Mouse (Mus musculus) limb, embryonic 10.5 days (tissue): ENCODE data around the gene Zc3h7a. TPM values are rescaled to one million over a fixed set of nuclear protein-coding genes. Genes with fewer than 3 reads are reported as not detected.

Experiments used
- DNase-seq: peaks from one replicate; pipeline ENCODE4 v3.0.0-alpha.2; 2017; ENCODE audit warnings: low spot score
- H3K27ac ChIP-seq: fragments of 300-500 bp; sonication (generic); 2 replicates; pipeline ENCODE4 v1.5.1; 2016; ENCODE audit warnings: mild to moderate bottlenecking
- H3K27me3 ChIP-seq: fragments of 300-500 bp; sonication (generic); 2 replicates; pipeline ENCODE4 v1.6.1; 2016; ENCODE audit warnings: low read depth, mild to moderate bottlenecking; ENCODE audit not compliant: poor library complexity, severe bottlenecking
- H3K36me3 ChIP-seq: fragments of 300-500 bp; sonication (generic); 2 replicates; pipeline ENCODE4 v1.6.1; 2016; ENCODE audit warnings: mild to moderate bottlenecking, moderate library complexity
- H3K4me1 ChIP-seq: fragments of 300-500 bp; sonication (generic); 2 replicates; pipeline ENCODE4 v1.6.1; 2016
- H3K4me3 ChIP-seq: fragments of 300-500 bp; sonication (generic); 2 replicates; pipeline ENCODE4 v1.5.1; 2016; ENCODE audit warnings: mild to moderate bottlenecking, moderate library complexity
- H3K9me3 ChIP-seq: fragments of 300-500 bp; sonication (generic); replicated peaks from 2 replicates; pipeline ENCODE4 v1.6.1; 2016; ENCODE audit warnings: mild to moderate bottlenecking
- WGBS: fragments of 180-500 bp; shearing (Covaris S2); methylation state at CpG from one replicate; pipeline ENCODE4 v1.1.7; 2016; 5-methylcytosine and 5-hydroxymethylcytosine counted together
- polyA plus RNA-seq: library from polyadenylated mRNA; unstranded; fragments of >200 nt; fragmentation: Nextera tagmentation; extraction: Ambion mirVana; gene quantifications from 2 replicates; pipeline ENCODE4 v1.2.1, GENCODE M21; 2016

Gene Zc3h7a
- 61.9 and 71.3 TPM in 2 replicates for polyA plus RNA-seq

DNA sequence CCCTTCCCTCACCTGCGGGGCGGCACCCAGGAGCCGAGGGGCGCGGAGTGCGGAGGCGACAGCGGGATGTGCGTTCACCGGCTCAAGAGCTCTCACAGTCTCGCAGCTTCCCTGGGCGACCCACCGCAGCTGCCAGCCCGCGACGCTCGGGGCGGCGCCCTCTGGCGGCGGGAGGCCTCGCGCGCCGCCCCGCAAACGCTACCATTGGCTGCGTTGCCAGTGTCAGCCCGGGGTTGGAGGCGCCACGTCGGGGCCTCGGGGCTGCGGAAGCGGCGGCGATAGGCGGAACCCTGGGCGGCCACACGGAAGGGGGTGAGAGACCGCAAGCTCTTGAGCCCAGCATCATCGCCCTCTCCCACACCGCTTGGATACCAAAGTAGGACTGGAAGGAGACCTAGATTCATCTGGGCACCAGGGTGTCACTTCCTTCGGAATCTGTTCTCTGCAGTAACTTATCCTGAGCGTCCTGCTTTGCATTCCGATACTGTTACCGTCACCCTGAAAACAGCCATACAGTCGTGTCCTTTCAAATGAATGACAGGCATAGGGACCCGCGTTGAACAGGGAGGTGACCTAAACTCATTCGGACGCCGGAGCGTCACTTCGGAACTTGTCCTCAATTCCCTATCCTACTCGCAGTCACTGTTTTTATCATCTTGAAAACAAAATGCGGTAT lies at the start of gene Zc3h7a:
Zc3h7a (minus strand) TSS at position 186 of the 676 bp plus-strand sequence.
- H3K27ac ChIP-seq: peak within 1 kb of the TSS; percentile 92
- peak; percentile 92 for DNase-seq
- under 1% methylated on average over 56 of the region's 57 CpGs for WGBS

DNA sequence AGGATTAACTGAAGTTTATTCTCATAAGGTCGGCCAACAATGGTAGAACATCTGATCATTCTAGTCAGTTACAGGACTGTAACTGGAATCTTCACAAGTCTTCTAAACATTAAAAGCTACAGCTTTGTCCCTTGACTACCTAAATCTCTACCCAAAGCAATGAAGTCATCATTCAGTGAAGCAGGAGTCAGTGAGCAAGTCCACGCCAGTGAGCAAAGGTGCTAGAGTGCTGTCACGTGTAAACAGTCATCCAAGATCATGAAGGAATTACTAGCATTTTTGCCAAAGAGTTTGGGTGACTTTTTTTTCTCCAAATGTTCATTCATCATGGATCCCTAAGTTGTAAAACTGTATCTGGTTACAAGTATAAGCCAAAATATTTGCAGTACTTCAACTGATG lies 41.6 kb upstream of the Zc3h7a start:
- 89% methylated on average over 3 of the region's 3 CpGs for WGBS
- no peaks in the 10 kb centered on the region for H3K4me1 ChIP-seq
- H3K36me3 ChIP-seq: peaks cover 99% of the 10 kb centered on the region
- H3K4me3 ChIP-seq: no peak overlapping the region
- no peak overlapping the region for H3K27ac ChIP-seq
- DNase-seq: no peak
- no peaks in the 10 kb centered on the region for H3K27me3 ChIP-seq
- no peaks in the 10 kb centered on the region for H3K9me3 ChIP-seq

More for the DNA sequence above, at the start of gene Zc3h7a:
- H3K4me1 ChIP-seq: peaks cover 24% of the 10 kb centered on the region
- H3K4me3 ChIP-seq: peak within 1 kb of the TSS; percentile 92
- no peaks in the 10 kb centered on the region for H3K9me3 ChIP-seq
- H3K36me3 ChIP-seq: no peaks in the 10 kb centered on the region
- H3K27me3 ChIP-seq: peaks cover 9% of the 10 kb centered on the region; the same call in 1 of the 2 replicates

DNA sequence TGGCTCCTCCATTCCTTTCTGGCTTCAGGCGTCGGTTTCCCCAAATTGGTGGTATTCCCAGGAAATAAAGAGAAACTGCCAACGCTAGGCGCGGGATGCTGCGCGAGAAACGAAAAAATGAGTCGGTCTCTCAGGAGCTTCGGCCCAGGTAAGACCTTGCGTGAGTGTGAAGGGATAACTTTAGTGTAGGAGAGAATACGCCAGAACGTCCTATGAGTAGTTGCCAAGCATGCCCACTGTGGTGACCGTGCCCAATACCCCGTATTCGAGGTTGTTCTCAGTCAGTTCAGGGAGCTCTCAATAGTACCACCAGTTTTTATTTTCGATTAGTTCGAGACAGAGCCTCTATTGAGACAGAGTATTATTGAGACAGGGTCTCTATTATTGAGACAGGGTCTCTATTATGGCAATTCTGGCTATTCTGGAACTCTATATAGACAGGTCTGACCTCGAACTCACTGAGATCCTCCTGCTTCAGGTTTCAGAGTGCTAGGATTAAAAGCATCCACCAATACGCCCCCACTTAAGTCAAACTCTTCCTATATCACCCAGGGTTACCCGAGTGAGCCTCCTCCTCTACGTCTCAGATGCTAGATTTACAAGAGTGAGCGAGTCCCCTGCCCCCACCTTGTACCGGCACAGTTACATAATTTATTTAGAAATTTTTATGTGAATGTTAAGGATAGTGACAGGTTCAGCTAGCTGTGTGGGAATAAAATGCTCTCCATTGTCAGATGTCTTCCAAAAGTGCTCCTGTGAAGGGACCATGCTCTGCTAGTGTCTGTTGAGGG lies 27.6 kb upstream of the Zc3h7a start:
- Histone ChIP-seq H3K4me3 (peak overlapping the region; percentile 79), H3K9me3 (no peaks in the 10 kb centered on the region), H3K27ac (peak overlapping the region; percentile 95), H3K27me3 (no peaks in the 10 kb centered on the region), H3K4me1 (peaks cover 29% of the 10 kb centered on the region), H3K36me3 (peaks cover 63% of the 10 kb centered on the region)
- WGBS: 8% methylated on average over 24 of the region's 24 CpGs
- DNase-seq: no peak

DNA sequence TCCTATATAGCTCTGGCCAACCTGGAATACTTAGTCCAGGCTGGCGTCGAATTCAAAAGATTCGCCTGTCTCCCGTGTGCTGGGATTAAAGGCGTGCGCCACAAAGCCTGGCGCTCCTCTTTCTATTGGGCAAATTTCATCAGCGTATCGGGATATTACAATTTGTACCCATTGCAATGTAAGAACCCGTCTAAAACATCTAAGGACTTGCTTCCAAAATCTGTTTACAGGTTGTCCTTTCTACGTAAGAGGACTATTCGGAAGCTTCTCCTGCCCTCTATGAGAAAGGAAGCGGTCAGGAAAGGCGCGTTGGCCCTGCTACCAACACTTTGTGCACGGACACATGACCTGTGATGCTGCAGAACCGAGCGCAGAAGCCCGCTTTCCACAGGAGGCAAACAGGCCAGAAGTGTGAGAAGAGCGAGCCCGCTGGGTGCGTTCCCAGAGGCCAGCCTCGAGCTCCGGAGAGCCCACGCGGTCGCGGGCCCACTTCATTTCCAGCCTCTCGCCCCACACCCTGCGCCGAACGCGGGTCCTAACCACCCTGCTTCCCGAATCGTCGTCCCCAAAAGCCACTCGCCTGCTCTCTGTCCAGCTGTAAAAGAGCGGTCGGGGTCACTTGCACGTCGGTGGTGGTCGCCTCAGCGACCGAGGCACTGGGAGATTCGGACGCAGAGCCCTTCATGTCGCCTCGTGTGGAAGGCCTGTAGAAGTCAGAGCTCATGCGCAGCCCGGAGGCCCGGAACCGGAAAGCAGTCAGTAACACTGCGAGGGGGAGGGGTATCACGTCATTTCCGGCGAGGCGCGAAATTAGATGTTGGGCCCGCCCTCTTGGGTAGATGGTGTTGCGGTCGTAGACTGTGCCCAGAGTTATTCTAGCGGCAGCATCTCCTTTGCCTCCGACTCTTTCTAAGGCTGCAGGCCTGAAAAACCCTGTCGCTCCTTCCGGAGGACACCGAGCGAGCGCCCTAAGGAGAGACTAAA lies 26.7 kb upstream of the Zc3h7a start, which contains the start of gene Rsl1d1:
Rsl1d1 (minus strand) TSS at position 761 of the 984 bp plus-strand sequence.
- Histone ChIP-seq H3K27me3 (no peaks in the 10 kb centered on the region), H3K27ac (peak within 1 kb of the TSS; percentile 95), H3K4me1 (peaks cover 38% of the 10 kb centered on the region), H3K36me3 (peaks cover 63% of the 10 kb centered on the region), H3K9me3 (no peaks in the 10 kb centered on the region), H3K4me3 (peak within 1 kb of the TSS; percentile 79)
- DNase-seq: peak; percentile 98
- WGBS: under 1% methylated on average over 68 of the region's 68 CpGs

DNA sequence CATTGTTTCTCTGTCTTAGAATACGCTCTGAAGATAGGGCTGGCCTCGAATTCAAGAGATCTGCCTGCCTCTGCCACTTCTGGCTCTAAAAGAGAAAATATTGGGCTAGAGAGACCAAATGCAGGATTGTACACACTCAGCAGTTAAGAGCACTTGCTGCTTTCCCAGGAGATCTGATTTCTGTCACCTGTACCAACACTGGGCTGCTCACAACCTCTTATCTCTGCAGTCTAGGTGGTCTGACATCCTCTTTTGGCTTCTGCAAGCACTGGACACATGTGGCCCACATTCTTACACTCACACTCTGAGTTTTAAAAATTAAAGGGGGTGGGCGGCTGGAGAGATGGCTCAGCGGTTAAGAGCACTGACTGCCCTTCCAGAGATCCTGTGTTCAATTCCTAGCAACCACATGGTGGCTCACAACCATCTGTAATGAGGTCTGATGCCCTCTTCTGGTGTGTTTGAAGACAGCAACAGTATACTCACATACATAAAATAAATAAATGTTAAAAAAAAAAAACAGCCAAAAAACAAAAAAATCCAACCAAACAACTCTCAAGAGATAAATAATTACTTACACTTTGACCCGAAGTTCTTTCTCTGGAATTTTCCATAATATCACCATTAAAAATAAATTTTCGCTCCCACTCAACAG lies 25.7 kb upstream of the Zc3h7a start:
- H3K36me3 ChIP-seq: peaks cover 63% of the 10 kb centered on the region
- peaks cover 38% of the 10 kb centered on the region for H3K4me1 ChIP-seq
- no peak for DNase-seq
- H3K4me3 ChIP-seq: peak overlapping the region; percentile 79
- H3K27me3 ChIP-seq: no peaks in the 10 kb centered on the region
- no peaks in the 10 kb centered on the region for H3K9me3 ChIP-seq
- peak overlapping the region; percentile 95; the same call in 1 of the 2 replicates for H3K27ac ChIP-seq
- 67% methylated on average over 6 of the region's 6 CpGs for WGBS

DNA sequence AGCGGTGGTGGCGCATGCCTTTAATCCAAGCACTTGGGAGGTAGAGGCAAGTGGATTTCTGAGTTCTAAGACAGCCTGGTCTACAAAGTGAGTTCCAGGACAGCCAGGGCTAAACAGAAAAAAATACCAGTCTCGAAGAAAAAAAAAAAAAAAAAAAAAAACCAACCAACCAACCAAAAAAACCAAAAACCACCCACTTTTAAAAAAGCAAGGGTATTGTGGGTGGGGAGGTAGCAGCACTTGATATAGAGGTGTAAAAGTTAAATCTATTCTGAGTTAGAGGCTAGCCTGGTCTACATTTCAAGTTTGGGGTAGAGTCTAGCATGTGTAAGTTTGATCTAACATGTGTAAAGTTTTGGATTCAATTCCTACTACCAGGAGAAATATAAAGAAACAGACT lies 24.1 kb upstream of the Zc3h7a start:
- Histone ChIP-seq H3K4me1 (peaks cover 38% of the 10 kb centered on the region), H3K27ac (no peak overlapping the region), H3K27me3 (no peaks in the 10 kb centered on the region), H3K36me3 (peaks cover 68% of the 10 kb centered on the region), H3K4me3 (no peak overlapping the region), H3K9me3 (no peaks in the 10 kb centered on the region)
- DNase-seq: no peak
- WGBS: 94% methylated on average over 3 of the region's 3 CpGs

DNA sequence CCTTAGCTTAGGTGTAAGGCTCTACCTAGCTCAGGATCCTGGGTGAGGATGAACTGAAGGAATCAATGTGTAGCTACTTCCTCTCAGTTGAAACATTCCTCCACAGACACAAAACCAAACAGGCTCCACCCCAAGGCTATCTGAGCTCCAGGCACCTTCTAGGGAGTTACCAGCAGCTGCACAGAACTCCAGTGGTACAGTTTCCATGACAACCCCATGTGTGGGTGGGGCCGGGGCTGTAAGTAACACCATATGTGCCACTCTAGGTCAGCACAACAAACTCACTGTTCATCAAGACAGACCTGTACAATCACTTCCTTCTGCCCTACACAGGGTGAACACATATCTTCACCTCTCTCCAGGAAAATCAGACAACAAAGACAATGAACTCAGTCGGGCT lies 22.3 kb upstream of the Zc3h7a start:
- Histone ChIP-seq H3K4me1 (peaks cover 25% of the 10 kb centered on the region), H3K4me3 (peak overlapping the region; percentile 12; the same call in 1 of the 2 replicates), H3K36me3 (peaks cover 84% of the 10 kb centered on the region), H3K27ac (peak overlapping the region; percentile 62; the same call in 1 of the 2 replicates), H3K9me3 (no peaks in the 10 kb centered on the region), H3K27me3 (no peaks in the 10 kb centered on the region)
- peak; percentile 83 for DNase-seq
- 27% methylated on average over 2 of the region's 2 CpGs for WGBS

DNA sequence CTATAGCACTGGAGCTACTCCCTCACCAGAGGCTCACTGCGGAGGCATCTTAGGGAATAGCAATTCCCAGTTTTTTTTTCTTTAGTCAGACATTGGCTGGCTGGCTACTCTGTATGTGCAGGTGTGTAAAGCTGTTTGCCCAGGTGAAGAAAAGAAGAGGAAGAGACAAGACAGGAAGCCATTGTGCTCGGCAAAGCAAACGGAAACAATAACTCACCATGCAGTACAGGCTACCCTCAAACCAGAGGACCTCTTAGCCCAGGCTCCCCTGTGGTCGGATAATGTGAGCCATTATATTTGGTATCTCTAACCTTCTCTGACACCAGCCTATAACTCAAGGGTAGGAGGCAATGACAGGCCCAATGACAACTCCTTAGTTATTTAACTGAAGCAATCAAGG lies 20.9 kb upstream of the Zc3h7a start:
- H3K4me3 ChIP-seq: no peak overlapping the region
- H3K9me3 ChIP-seq: no peaks in the 10 kb centered on the region
- DNase-seq: no peak
- H3K4me1 ChIP-seq: peaks cover 22% of the 10 kb centered on the region
- H3K27me3 ChIP-seq: no peaks in the 10 kb centered on the region
- 96% methylated on average over 4 of the region's 4 CpGs for WGBS
- H3K36me3 ChIP-seq: peaks cover 98% of the 10 kb centered on the region
- no peak overlapping the region for H3K27ac ChIP-seq

DNA sequence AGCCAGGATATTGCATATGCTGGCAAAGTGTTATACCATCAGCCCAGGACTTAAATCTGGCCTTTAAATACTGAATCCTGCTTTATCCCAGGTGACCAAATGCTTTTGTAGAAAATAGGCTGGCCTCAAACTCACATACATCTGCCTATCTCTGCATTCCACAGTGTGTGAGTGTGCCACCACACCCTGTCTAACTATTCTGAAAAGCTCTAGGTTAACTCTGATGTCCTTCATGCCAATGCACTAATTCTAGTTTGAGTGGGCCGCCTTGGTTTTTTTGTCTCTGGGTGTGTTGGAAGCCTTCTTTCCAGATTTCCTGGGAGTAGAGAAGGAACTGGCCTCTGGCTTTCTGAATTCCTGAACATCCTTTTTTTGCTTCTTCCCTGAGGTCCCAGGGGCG lies 17.0 kb upstream of the Zc3h7a start:
- Histone ChIP-seq H3K27ac (no peak overlapping the region), H3K27me3 (no peaks in the 10 kb centered on the region), H3K4me1 (peaks cover 3% of the 10 kb centered on the region), H3K4me3 (no peak overlapping the region), H3K36me3 (peaks cover 78% of the 10 kb centered on the region), H3K9me3 (no peaks in the 10 kb centered on the region)
- no peak for DNase-seq
- WGBS: 92% methylated on average over 2 of the region's 2 CpGs

DNA sequence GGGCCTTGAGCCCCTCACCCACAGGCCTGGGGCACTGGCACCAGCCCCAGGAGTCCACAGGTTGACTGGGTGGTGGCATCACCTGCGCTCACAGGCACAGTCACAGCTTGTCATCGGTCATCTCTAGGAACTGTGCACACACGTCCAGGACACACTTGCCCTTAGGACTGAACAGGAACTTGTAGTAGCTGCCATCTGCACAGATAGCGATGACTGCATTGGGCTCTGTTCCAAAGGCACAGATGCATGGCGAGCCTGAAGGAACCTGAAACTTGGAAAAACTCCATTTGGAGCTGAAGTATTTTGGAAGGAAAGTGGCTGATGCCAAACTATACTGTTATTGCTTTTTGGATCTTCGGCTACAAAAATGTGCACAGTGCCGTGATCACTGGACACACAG lies 14.0 kb upstream of the Zc3h7a start:
- Histone ChIP-seq H3K36me3 (peaks cover 47% of the 10 kb centered on the region), H3K4me1 (no peaks in the 10 kb centered on the region), H3K9me3 (no peaks in the 10 kb centered on the region), H3K27ac (no peak overlapping the region), H3K4me3 (no peak overlapping the region), H3K27me3 (no peaks in the 10 kb centered on the region)
- DNase-seq: no peak
- WGBS: 93% methylated on average over 7 of the region's 7 CpGs

DNA sequence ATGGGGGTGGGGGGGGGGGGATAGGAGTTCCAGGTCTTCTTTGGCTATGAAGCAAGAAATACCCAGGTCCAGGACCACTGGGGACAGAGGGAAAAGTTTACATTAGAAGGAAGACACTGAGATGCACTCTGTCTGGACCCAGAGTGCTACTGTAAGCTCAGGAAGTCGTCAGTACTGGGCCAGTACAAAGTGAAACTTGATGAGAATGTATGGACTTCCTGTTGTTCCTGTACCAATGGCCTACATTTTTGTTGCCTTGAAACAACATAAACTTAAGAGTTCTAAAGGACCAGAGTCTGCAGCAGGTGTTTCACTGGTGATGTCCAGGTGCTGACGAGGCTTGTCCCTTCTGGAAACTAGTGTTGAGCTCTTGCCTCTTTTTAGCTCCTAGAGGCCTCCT lies 1.2 kb upstream of the Zc3h7a start:
- H3K36me3 ChIP-seq: no peaks in the 10 kb centered on the region
- H3K27me3 ChIP-seq: peaks cover 9% of the 10 kb centered on the region; the same call in 1 of the 2 replicates
- peaks cover 20% of the 10 kb centered on the region for H3K4me1 ChIP-seq
- no peak for DNase-seq
- H3K9me3 ChIP-seq: no peaks in the 10 kb centered on the region
- H3K4me3 ChIP-seq: 0 out of 2 replicates have a peak overlapping the region, but pooled peaks have one; percentile 92
- H3K27ac ChIP-seq: no peak overlapping the region
- WGBS: 75% methylated on average over 2 of the region's 2 CpGs

DNA sequence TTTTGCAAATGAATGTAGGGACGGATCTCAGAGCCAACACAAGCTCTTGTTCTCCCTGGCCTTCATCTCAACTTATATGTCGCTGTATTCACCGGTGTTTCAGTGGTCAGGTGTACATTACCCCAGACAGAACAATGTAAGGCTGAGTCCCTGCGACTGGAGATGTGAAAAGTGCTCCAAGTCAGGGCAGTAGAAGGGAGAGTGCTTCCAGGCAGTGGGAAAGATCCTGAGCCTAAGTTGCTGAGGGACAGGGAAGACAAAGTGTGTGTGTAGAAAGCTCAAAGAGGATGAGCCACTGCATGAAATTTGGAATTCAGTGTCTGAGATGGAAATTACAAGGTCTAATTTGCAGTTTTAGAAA lies 671 bp upstream of the Zc3h7a start:
- H3K9me3 ChIP-seq: no peaks in the 10 kb centered on the region
- no peak overlapping the region for H3K27ac ChIP-seq
- 5% methylated on average over 4 of the region's 4 CpGs for WGBS
- DNase-seq: no peak
- H3K27me3 ChIP-seq: peaks cover 9% of the 10 kb centered on the region; the same call in 1 of the 2 replicates
- peak overlapping the region; percentile 92 for H3K4me3 ChIP-seq
- peaks cover 20% of the 10 kb centered on the region for H3K4me1 ChIP-seq
- H3K36me3 ChIP-seq: no peaks in the 10 kb centered on the region
